ENCODE assay signal across 21 mouse cellular contexts in the genomic region with DNA sequence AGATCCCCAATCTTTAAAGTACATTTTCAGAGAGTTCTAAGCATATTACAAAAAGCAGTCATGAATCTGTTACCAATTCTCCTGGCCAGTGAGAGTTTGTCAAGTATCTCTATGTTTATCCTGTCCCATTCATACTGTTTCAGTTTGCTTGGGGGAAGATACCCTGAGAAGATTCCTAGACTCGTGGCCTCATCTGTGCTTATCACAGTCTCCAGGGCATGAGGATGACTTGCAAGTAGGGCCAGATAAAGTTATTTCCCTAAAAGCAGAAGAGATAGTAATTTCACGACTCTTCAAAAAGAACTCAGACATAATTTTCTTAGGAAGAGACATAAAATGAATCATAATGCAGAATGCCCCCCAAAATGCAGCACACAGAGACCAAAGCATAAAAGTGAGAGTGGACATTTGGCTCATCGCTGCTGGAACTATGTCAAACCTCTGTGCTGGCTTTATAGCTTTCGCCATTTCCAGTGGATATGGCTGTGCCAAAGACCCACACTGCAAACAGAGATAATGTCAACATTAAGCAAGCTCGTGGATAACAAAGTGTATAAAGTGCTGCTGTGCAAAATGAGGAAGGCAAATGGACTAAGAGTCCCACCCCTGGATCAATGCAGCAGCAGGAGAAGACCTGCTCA.
DNase-seq lines count a peak whose midpoint lies in the region; ATAC-seq and TF ChIP-seq lines count a peak whose summit lies in the region.
"Had no signal": no experiment of that assay in that cellular context is flagged by ENCODE, and none has a peak within 500 bp of the region (broad histone marks: within the 10 kb centered on the region; RNA-seq: fewer than 3 reads in every experiment).

No protein-coding gene starts in this region.

- peak; percentile 66; the same call in 1 of the 2 replicates for ATAC-seq in kidney, embryonic 15.5 days (replicated peaks; ENCODE audit: low FRiP score)
- peak; percentile 99 for ATAC-seq in liver, embryonic 11.5 days (replicated peaks; ENCODE audit: low FRiP score)
- ATAC-seq in megakaryocyte progenitor cell, adult 5-6 weeks (replicated peaks; ENCODE audit: poor library complexity), result peak; percentile 94
- no peak for ATAC-seq in forebrain, postnatal 0 days

- H3K4me1 ChIP-seq in kidney, embryonic 15.5 days, result no peaks in the 10 kb centered on the region
- H3K4me1 ChIP-seq in kidney, adult 2 months (ENCODE audit: control insufficient read depth, insufficient read depth, low read length), result no peaks in the 10 kb centered on the region
- peaks cover 2% of the 10 kb centered on the region; the same call in 1 of the 2 replicates for H3K4me1 ChIP-seq in liver, embryonic 11.5 days (replicated peaks; ENCODE audit: control insufficient read depth, insufficient read depth, low read length)
- no peaks in the 10 kb centered on the region for H3K4me1 ChIP-seq in forebrain, postnatal 0 days (ENCODE audit: insufficient read depth)
- H3K4me1 ChIP-seq: embryonic facial prominence, embryonic 12.5 days; forebrain, embryonic 10.5 days; heart, embryonic 15.5 days; hindbrain, embryonic 10.5 days had no signal

- H3K9ac ChIP-seq in kidney, embryonic 15.5 days, result no peak overlapping the region
- H3K9ac ChIP-seq in liver, embryonic 11.5 days (ENCODE audit: low read depth, low read length), result no peak overlapping the region
- no peak overlapping the region for H3K9ac ChIP-seq in forebrain, postnatal 0 days
- H3K9ac ChIP-seq: embryonic facial prominence, embryonic 12.5 days; heart, embryonic 15.5 days had no signal

- TF ChIP-seq CTCF in kidney, adult 2 months (conservative IDR thresholded peaks at IDR 0.05; ENCODE audit: insufficient read depth, insufficient read length, low read depth, low read length), result no peak
- no peak for TF ChIP-seq CTCF in forebrain, postnatal 0 days (IDR thresholded peaks at IDR 0.05; ENCODE audit: low read depth)

- TF ChIP-seq POLR2A in kidney, adult 2 months (IDR thresholded peaks at IDR 0.05; ENCODE audit: low read depth, low read length), result no peak

- WGBS in kidney, embryonic 15.5 days, result 83% methylated on average over 5 of the region's 5 CpGs
- WGBS in kidney, adult 2 months, result 81% methylated on average over 5 of the region's 5 CpGs
- 32% methylated on average over 5 of the region's 5 CpGs for WGBS in liver, embryonic 11.5 days
- WGBS in forebrain, postnatal 0 days, result 86% methylated on average over 5 of the region's 5 CpGs

- no peak for DNase-seq in kidney, adult 2 months
- peak; percentile 14 for DNase-seq in c-Kit-positive CD71-negative TER-119-negative erythroid progenitor cells, embryonic 14.5 days (ENCODE audit: low read depth)
- DNase-seq in liver, embryonic 11.5 days (ENCODE audit: low spot score), result no peak
- no peak for DNase-seq in adrenal gland, postnatal 14 days
- DNase-seq in adrenal gland, adult 2 months, result no peak
- no peak for DNase-seq in forebrain, postnatal 0 days
- DNase-seq: adrenal gland, postnatal 25 days; cerebellum, adult 2 months; gastrocnemius, postnatal 10 days; heart, adult 18-20 months; kidney, adult 9 months; kidney, postnatal 4 days; lung, postnatal 10 days; right cerebral cortex, postnatal 4 days; thymus, postnatal 14 days had no signal

- no peaks in the 10 kb centered on the region for H3K36me3 ChIP-seq in kidney, embryonic 15.5 days
- no peaks in the 10 kb centered on the region for H3K36me3 ChIP-seq in kidney, adult 2 months (ENCODE audit: control insufficient read depth, insufficient read depth, low read length)
- H3K36me3 ChIP-seq in liver, embryonic 11.5 days (ENCODE audit: control insufficient read depth, insufficient read depth, low read length), result no peaks in the 10 kb centered on the region
- H3K36me3 ChIP-seq in forebrain, postnatal 0 days (ENCODE audit: insufficient read depth), result 0 out of 2 replicates have a peak, but pooled peaks cover 3% of the 10 kb centered on the region
- H3K36me3 ChIP-seq: embryonic facial prominence, embryonic 12.5 days; forebrain, embryonic 10.5 days; heart, embryonic 15.5 days; hindbrain, embryonic 10.5 days had no signal

- no peak overlapping the region for H3K4me3 ChIP-seq in kidney, embryonic 15.5 days (replicated peaks)
- no peak overlapping the region for H3K4me3 ChIP-seq in kidney, adult 2 months (ENCODE audit: insufficient read depth, low read depth, low read length)
- no peak overlapping the region for H3K4me3 ChIP-seq in liver, embryonic 11.5 days (ENCODE audit: low read depth, low read length)
- no peak overlapping the region for H3K4me3 ChIP-seq in forebrain, postnatal 0 days (ENCODE audit: low read depth, low read length)
- H3K4me3 ChIP-seq: embryonic facial prominence, embryonic 12.5 days; forebrain, embryonic 10.5 days; heart, embryonic 15.5 days; hindbrain, embryonic 10.5 days had no signal

- H3K27me3 ChIP-seq in kidney, embryonic 15.5 days, result no peaks in the 10 kb centered on the region
- H3K27me3 ChIP-seq in kidney, adult 2 months (replicated peaks; ENCODE audit: control insufficient read depth, insufficient read depth, low read length), result no peaks in the 10 kb centered on the region
- H3K27me3 ChIP-seq in liver, embryonic 11.5 days (replicated peaks; ENCODE audit: control insufficient read depth, insufficient read depth, low read length), result no peaks in the 10 kb centered on the region
- no peaks in the 10 kb centered on the region for H3K27me3 ChIP-seq in forebrain, postnatal 0 days (ENCODE audit: insufficient read depth, low read length)
- H3K27me3 ChIP-seq: embryonic facial prominence, embryonic 12.5 days; heart, embryonic 15.5 days had no signal

- H3K9me3 ChIP-seq in kidney, embryonic 15.5 days (replicated peaks), result no peaks in the 10 kb centered on the region
- no peaks in the 10 kb centered on the region for H3K9me3 ChIP-seq in liver, embryonic 11.5 days (ENCODE audit: control insufficient read depth, low read length)
- H3K9me3 ChIP-seq in forebrain, postnatal 0 days (ENCODE audit: low read length), result no peaks in the 10 kb centered on the region
- H3K9me3 ChIP-seq: embryonic facial prominence, embryonic 12.5 days; forebrain, embryonic 10.5 days; heart, embryonic 15.5 days; hindbrain, embryonic 10.5 days had no signal

- H3K27ac ChIP-seq in kidney, embryonic 15.5 days, result no peak overlapping the region
- H3K27ac ChIP-seq in kidney, adult 2 months (ENCODE audit: insufficient read depth, low read depth, low read length), result no peak overlapping the region
- H3K27ac ChIP-seq in liver, embryonic 11.5 days (ENCODE audit: low read depth, low read length), result peak overlapping the region; percentile 82
- H3K27ac ChIP-seq in forebrain, postnatal 0 days (ENCODE audit: low read depth, low read length), result no peak overlapping the region
- H3K27ac ChIP-seq: embryonic facial prominence, embryonic 12.5 days; forebrain, embryonic 10.5 days; heart, embryonic 15.5 days; hindbrain, embryonic 10.5 days had no signal

- no peak overlapping the region for H3K4me2 ChIP-seq in kidney, embryonic 15.5 days
- peak overlapping the region; percentile 49 for H3K4me2 ChIP-seq in liver, embryonic 11.5 days
- no peak overlapping the region for H3K4me2 ChIP-seq in forebrain, postnatal 0 days (ENCODE audit: low read depth)
- H3K4me2 ChIP-seq: embryonic facial prominence, embryonic 12.5 days; heart, embryonic 15.5 days had no signal
